Mouse (Mus musculus): ENCODE measurements around the gene Arl11. TPM values are rescaled to one million over a fixed set of nuclear protein-coding genes. Genes with fewer than 3 reads are reported as not detected.
"Not testable (repeated sequence)": the region's sequence is repeated elsewhere in the genome, so short reads cannot be mapped to it uniquely, and the experiment has no call there.

Gene Arl11
- under 1 TPM; 0.22 to 0.68 TPM for total RNA-seq (2021)

GRCm38 (mm10) chr14:61309593-61309992 lies at the start of gene Arl11:
Arl11 (plus strand) TSS chr14:61309753.
- no peak for DNase-seq

- DNase-seq = no peak
Measured at GRCm38 (mm10) chr14:61267908-61268475, 41.6 kb upstream of the Arl11 start.

GRCm38 (mm10) chr14:61274414-61275198 lies 34.9 kb upstream of the Arl11 start:
- no peak for DNase-seq

DNA sequence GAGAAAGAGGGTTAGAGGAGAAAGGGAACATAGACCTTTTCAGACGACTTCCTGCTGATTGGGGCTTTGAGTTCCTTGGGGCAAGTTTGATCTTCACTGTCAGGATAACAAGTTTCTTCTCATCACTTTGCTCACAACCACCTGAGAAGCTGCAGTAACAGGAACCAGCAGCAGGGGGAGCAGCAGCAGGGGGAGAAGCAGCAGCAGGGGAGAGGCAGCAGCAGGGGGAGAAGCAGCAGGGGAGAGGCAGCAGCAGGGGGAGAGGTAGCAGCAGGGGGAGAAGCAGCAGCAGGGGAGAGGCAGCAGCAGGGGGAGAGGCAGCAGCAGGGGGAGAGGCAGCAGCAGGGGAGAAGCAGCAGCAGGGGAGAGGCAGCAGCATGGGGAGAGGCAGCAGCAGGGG lies 32.3 kb upstream of the Arl11 start:
- DNase-seq = no peak

DNA sequence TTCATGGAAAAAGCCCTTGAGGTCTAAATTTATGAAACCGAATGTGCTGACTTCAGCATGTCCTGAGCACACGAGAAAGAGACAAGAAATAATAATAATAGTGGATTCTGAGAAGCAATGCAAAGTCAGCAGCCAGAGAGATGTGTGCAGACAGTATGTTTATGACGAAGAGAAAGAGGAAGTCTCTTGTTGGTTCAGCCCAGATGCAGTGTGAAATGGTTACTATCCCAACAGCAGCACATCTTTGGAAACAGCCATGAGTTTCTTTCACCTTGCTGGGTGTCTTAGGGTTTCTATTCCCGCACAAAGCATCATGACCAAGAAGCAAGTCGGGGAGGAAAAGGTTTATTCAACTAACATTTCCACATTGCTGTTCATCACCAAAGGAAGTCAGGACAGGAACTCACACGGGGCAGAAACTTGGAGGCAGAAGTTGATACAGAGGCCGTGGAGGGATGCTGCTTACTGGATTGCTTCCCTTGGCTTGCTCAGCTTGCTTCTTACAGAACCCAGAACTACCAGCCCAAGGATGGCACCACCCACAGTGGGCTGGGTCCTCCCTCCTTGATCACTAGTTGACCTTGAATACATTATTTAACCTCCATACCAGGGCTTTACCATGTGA lies 30.8 kb upstream of the Arl11 start:
- no peak for DNase-seq

DNA sequence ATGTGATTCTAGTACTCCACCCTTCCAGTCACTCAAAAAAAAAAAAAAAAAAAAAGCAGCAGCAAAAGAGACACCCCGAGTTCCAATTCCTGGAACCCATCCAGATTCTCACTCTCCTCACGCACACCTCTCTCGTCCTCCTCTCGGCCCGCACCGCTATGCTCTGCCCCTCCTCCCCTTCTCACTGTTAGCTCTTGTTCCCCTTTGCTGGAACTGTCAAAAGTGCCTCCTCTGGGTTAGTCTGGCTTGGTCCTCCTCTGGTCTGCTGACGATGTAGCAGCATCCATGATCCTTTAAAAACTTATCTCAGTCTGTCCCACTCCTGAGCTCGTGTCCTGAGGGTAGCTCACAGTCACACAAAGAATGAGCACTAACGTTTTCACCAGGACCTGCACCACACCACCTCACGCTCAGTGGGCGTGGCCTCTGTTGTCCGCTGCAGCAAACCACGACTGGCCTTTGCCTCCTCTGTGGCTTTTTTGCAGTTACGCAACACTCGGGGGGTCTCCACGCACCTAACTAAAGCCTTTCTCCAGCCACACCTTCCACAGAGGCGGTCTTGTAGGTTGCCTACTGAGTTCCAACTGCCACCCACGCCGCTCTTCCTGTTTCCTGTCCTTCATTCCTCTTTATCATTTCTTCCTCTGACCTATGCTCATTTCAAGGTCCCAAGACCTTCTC lies 20.8 kb upstream of the Arl11 start:
- no peak for DNase-seq

- DNase-seq = no peak
Measured at GRCm38 (mm10) chr14:61290664-61291063, 18.9 kb upstream of the Arl11 start.

GRCm38 (mm10) chr14:61293884-61294737 lies 15.4 kb upstream of the Arl11 start:
- peak; percentile 32 to 60 for DNase-seq

GRCm38 (mm10) chr14:61294738-61295079 lies 14.8 kb upstream of the Arl11 start:
- DNase-seq = peak; percentile 28 to 31

DNA sequence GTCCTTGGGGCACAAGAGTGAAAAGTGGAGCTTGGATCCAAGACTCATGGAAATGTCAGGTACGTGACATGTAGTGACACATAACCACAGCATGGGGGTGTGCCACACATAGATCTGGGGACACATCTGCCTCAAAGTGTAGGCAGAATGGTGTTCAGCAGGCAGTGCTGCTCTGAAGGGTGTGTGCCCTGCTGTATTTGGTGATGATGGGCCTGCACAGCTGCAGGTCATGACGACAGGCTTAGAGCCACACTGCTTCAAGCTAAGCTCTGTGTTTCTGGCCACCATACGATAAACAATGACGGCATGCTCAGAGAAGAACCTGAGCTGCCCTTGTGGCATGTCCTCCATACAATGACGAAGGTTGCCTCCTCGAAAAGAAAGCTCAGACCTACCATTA lies 9.7 kb upstream of the Arl11 start:
- DNase-seq = no peak

DNA sequence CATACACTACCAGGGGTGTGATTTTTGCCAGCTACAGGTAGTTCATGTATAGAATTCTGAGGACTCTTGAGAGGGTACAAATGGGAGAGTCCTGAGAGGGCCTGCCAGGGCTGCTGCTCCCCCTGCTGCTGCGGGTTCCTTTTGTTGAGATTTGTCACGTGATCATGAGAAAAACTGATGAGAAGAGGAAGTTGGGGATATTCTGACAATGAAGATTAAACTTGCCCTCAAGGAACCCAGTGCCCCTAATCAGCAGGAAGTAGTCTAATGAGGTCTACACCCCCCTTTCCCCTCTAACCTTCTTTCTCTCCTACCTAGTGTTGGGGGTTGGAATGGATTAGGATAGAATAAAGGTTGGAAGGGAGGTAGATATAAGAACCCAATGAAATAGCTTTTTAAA lies 8.2 kb upstream of the Arl11 start:
- DNase-seq = no peak

GRCm38 (mm10) chr14:61302428-61302827 lies 7.1 kb upstream of the Arl11 start:
- no peak for DNase-seq

GRCm38 (mm10) chr14:61303969-61304609 lies 5.5 kb upstream of the Arl11 start:
- no peak for DNase-seq

DNA sequence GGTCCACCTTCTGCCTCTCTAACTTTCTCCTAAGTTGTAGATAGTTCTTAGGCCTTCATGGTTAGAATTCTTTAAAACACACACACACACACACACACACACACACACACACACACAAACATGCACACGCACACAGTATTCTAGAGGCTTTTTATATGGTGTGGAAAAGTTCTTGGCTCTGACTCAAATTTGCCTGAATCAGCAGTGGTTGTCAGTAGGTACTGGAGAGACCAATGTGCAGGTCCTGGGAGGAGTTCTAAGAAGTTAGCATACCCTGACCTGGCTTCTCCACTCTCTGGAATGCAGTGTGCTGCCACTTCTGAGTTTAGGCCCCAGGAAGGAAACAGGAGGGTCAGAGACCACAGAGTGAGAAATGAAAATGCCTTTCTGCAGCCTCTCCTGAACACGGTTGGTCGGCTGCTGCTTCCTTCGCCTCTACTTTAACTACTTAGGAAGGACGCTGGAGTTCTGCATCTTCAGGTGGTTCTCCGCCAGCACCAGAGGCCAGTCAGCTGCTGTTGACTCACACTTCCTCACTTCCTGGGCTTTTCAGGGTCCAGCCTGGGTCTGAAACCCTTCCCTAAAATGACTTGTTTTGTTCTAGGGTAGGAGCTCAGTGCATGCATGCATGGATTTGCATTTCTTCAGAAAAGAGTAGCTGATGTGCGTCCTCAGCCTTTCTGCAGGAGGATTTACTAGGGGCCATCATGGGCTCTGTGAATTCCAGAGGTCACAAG lies 651 bp downstream of the Arl11 start:
- no peak for DNase-seq

GRCm38 (mm10) chr14:61310963-61311362 lies 1.4 kb downstream of the Arl11 start:
- no peak for DNase-seq

DNA sequence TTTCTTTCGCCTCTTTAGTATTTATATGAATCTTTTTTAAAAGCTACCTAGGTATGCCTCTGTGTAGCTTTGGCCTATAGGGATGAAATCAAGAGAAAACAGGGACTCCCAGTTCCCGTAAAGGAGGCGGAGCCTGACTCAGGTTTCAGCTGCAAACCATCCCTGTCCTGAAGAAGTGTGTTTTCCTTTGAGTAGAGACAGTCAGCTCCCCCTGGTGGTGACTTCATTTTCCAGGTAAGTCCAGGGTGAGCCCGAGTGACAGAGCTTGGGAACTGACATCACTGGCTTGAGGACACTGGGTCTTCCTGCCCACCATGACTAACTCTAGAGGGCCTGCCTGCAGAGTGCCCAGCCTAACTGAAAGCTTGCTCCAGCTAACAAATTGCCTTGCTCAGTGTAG lies 7.3 kb downstream of the Arl11 start:
- peak in 1 of 2 experiments; percentile 45 for DNase-seq

DNA sequence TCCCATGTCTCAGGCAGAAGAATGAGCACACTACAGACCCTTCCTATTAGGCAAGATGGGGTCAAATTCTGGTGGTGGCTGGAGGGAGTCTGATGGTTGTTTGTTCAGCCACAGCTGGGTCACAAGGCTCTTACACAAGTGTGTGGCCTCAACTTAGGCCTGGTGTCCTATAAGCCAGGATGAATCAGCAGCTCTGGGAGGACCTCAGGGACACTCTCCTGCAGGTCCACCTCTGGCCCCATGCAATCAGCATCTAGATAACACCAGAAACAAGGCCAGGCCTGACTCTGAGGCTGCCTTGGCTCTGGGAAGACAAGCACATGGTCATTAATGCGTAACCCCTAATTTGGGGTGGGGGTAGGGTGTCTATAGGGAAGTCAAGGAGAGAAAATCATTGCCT lies 11.2 kb downstream of the Arl11 start:
- no peak for DNase-seq

- DNase-seq = no peak
Measured at GRCm38 (mm10) chr14:61321200-61321599, 11.6 kb downstream of the Arl11 start.

DNA sequence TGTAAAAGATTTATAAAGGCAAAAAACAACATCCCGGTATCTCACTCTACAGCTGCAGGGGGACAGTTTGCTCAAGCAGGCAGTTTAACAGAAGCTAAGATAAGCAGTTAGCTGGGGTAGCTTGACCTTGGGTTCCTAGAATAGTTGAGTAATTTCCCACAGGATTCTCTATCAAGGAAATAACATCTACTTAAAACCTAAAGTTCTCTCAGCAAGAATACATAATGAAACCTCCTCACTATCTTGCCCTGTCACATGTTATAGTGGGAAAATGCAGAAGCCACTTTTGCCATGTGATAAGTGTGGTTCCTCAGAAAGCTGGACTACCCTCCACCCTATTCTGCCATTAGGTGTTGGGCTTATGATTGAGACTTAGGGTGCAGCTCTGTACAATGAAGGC lies 13.2 kb downstream of the Arl11 start:
- DNase-seq = no peak

DNA sequence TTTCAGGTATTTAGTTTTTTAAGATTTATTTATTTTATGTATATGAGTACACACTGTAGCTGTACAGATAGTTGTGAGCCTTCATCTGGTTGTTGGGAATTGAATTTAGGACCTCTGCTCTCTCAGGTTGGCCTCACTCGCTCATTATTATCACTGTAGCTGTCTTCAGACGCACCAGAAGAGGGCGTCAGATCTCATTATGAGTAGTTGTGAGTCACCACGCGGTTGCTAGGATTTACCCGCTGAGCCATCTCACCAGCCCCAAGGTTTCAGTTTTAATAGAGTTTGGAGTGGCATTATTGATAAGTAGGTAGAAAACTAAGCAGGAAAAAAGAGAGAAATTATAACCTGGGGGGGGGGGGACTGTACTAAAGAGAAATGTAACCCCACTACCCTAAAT lies 17.5 kb downstream of the Arl11 start:
- not testable (repeated sequence) for DNase-seq
